Mouse (Mus musculus) megakaryocyte, embryonic 14.5 days (primary cell): Measurements from ENCODE around the gene Gm20388. TPM values are rescaled to one million over a fixed set of nuclear protein-coding genes. Genes with fewer than 3 reads are reported as not detected.

Experiments
- H3K27me3 ChIP-seq: replicated peaks from 2 replicates; pipeline ENCODE3; 2012; ENCODE audit warnings: inconsistent platforms
- H3K36me3 ChIP-seq: replicated peaks from 2 replicates; pipeline ENCODE3; 2012; ENCODE audit warnings: low read length, inconsistent platforms, mixed read lengths
- H3K4me1 ChIP-seq: 2 replicates; pipeline ENCODE4 v1.6.1; 2012; ENCODE audit warnings: inconsistent platforms
- H3K4me3 ChIP-seq: replicated peaks from 2 replicates; pipeline ENCODE3; 2012; ENCODE audit warnings: moderate library complexity, mild to moderate bottlenecking, inconsistent platforms
- H3K9me3 ChIP-seq: 2 replicates; pipeline ENCODE4 v1.6.1; 2012; ENCODE audit warnings: inconsistent platforms
- FLI1 ChIP-seq: IDR thresholded peaks from 2 replicates; pipeline ENCODE4 v1.6.1; 2012; ENCODE audit warnings: low read length, inconsistent platforms, mixed read lengths
- GATA1 ChIP-seq: IDR thresholded peaks from 3 replicates; pipeline ENCODE4 v1.6.1; 2012; ENCODE audit warnings: mixed read lengths, low read length, inconsistent platforms, borderline replicate concordance
- polyA plus RNA-seq: library from polyadenylated mRNA; stranded (reverse); fragments of >175 nt; gene quantifications from 2 replicates; pipeline ENCODE4 v1.2.3, GENCODE M21; 2012; ENCODE audit warnings: low replicate concordance; ENCODE audit not compliant: insufficient read depth

Gene Gm20388
- polyA plus RNA-seq, 1 experiment = 111 TPM

- H3K9me3 ChIP-seq = 0 out of 2 replicates have a peak, but pooled peaks cover 6% of the 10 kb centered on the region
- peak overlapping the region; percentile 42 for H3K4me3 ChIP-seq
- no peaks in the 10 kb centered on the region for H3K36me3 ChIP-seq
- peaks cover 82% of the 10 kb centered on the region for H3K4me1 ChIP-seq
- H3K27me3 ChIP-seq = peaks cover 53% of the 10 kb centered on the region
- TF ChIP-seq FLI1 (no peak), GATA1 (no peak)
Observed at GRCm38 (mm10) chr8:120697154-120697978, 786.7 kb downstream of the Gm20388 start.

- Histone ChIP-seq H3K27me3 (peaks cover 50% of the 10 kb centered on the region), H3K4me3 (no peak overlapping the region), H3K4me1 (peaks cover 88% of the 10 kb centered on the region), H3K9me3 (0 out of 2 replicates have a peak, but pooled peaks cover 6% of the 10 kb centered on the region), H3K36me3 (no peaks in the 10 kb centered on the region)
- TF ChIP-seq GATA1 = no peak
- TF ChIP-seq FLI1 = no peak
Observed at GRCm38 (mm10) chr8:120697979-120698272, 787.3 kb downstream of the Gm20388 start.

- 0 out of 2 replicates have a peak, but pooled peaks cover 6% of the 10 kb centered on the region for H3K9me3 ChIP-seq
- no peak overlapping the region for H3K4me3 ChIP-seq
- no peaks in the 10 kb centered on the region for H3K36me3 ChIP-seq
- TF ChIP-seq GATA1 (no peak), FLI1 (no peak)
- H3K27me3 ChIP-seq = peaks cover 49% of the 10 kb centered on the region
- peaks cover 89% of the 10 kb centered on the region for H3K4me1 ChIP-seq
Observed at GRCm38 (mm10) chr8:120698426-120698825, 787.8 kb downstream of the Gm20388 start.

GRCm38 (mm10) chr8:120699079-120699478, 788.4 kb downstream of the Gm20388 start:
- TF ChIP-seq FLI1 (no peak), GATA1 (no peak)
- 0 out of 2 replicates have a peak, but pooled peaks cover 6% of the 10 kb centered on the region for H3K9me3 ChIP-seq
- peaks cover 46% of the 10 kb centered on the region for H3K27me3 ChIP-seq
- H3K4me3 ChIP-seq = no peak overlapping the region
- peaks cover 85% of the 10 kb centered on the region for H3K4me1 ChIP-seq
- no peaks in the 10 kb centered on the region for H3K36me3 ChIP-seq

- Histone ChIP-seq H3K4me3 (peak overlapping the region; percentile 57), H3K27me3 (peaks cover 49% of the 10 kb centered on the region), H3K9me3 (0 out of 2 replicates have a peak, but pooled peaks cover 6% of the 10 kb centered on the region), H3K4me1 (peaks cover 80% of the 10 kb centered on the region), H3K36me3 (no peaks in the 10 kb centered on the region)
- TF ChIP-seq GATA1 (no peak), FLI1 (no peak)
Observed at GRCm38 (mm10) chr8:120699565-120699964, 788.9 kb downstream of the Gm20388 start.

- Histone ChIP-seq H3K9me3 (0 out of 2 replicates have a peak, but pooled peaks cover 6% of the 10 kb centered on the region), H3K4me1 (peaks cover 76% of the 10 kb centered on the region), H3K36me3 (no peaks in the 10 kb centered on the region), H3K4me3 (peak overlapping the region; percentile 57), H3K27me3 (peaks cover 49% of the 10 kb centered on the region)
- TF ChIP-seq FLI1 (no peak), GATA1 (no peak)
Observed at GRCm38 (mm10) chr8:120700053-120700452, 789.4 kb downstream of the Gm20388 start.

GRCm38 (mm10) chr8:120701758-120702465, 791.3 kb downstream of the Gm20388 start:
- Histone ChIP-seq H3K4me3 (peak overlapping the region; percentile 23), H3K27me3 (peaks cover 38% of the 10 kb centered on the region), H3K4me1 (peaks cover 67% of the 10 kb centered on the region), H3K36me3 (no peaks in the 10 kb centered on the region), H3K9me3 (0 out of 2 replicates have a peak, but pooled peaks cover 6% of the 10 kb centered on the region)
- TF ChIP-seq FLI1 (no peak), GATA1 (no peak)

- no peaks in the 10 kb centered on the region for H3K9me3 ChIP-seq
- H3K4me3 ChIP-seq = no peak overlapping the region
- H3K27me3 ChIP-seq = peaks cover 35% of the 10 kb centered on the region
- peaks cover 46% of the 10 kb centered on the region for H3K4me1 ChIP-seq
- no peak for TF ChIP-seq FLI1
- TF ChIP-seq GATA1 = no peak
- H3K36me3 ChIP-seq = no peaks in the 10 kb centered on the region
Observed at GRCm38 (mm10) chr8:120704203-120704602, 793.6 kb downstream of the Gm20388 start.

GRCm38 (mm10) chr8:120705163-120705562, 794.5 kb downstream of the Gm20388 start:
- Histone ChIP-seq H3K4me1 (peaks cover 47% of the 10 kb centered on the region), H3K36me3 (no peaks in the 10 kb centered on the region), H3K27me3 (peaks cover 31% of the 10 kb centered on the region), H3K4me3 (no peak overlapping the region), H3K9me3 (no peaks in the 10 kb centered on the region)
- TF ChIP-seq GATA1 = no peak
- TF ChIP-seq FLI1 = no peak

- Histone ChIP-seq H3K9me3 (no peaks in the 10 kb centered on the region), H3K36me3 (no peaks in the 10 kb centered on the region), H3K4me1 (peaks cover 47% of the 10 kb centered on the region), H3K4me3 (no peak overlapping the region), H3K27me3 (peaks cover 25% of the 10 kb centered on the region)
- TF ChIP-seq GATA1 (no peak), FLI1 (no peak)
Observed at GRCm38 (mm10) chr8:120706193-120706592, 795.6 kb downstream of the Gm20388 start.
